Mouse (Mus musculus) liver, postnatal 0 days (tissue): ENCODE data around the gene Rpf2. TPM values are rescaled to one million over a fixed set of nuclear protein-coding genes. Genes with fewer than 3 reads are reported as not detected.

ENCODE experiments used
- ATAC-seq: fragments of 200-750 bp; cut with Nextera tagmentation; 2 replicates; pipeline ENCODE4 v1.8.0; 2017; ENCODE audit warnings: mild to moderate bottlenecking, moderate library complexity
- DNase-seq: peaks from one replicate; pipeline ENCODE4 v3.0.0-alpha.2; 2016
- H3K27ac ChIP-seq: fragments of 300-500 bp; sonication (generic); 2 replicates; pipeline ENCODE4 v1.5.1; 2014; ENCODE audit warnings: antibody characterized with exemption, moderate library complexity, mild to moderate bottlenecking, low read depth
- H3K27me3 ChIP-seq: fragments of 300-500 bp; sonication (generic); 2 replicates; pipeline ENCODE4 v1.6.1; 2014; ENCODE audit warnings: low read length, control low read depth, mixed read lengths; ENCODE audit not compliant: insufficient read depth
- H3K36me3 ChIP-seq: fragments of 300-500 bp; sonication (generic); replicated peaks from 2 replicates; pipeline ENCODE4 v1.6.1; 2014; ENCODE audit warnings: mild to moderate bottlenecking, control low read depth, low read length, moderate library complexity, mixed read lengths; ENCODE audit not compliant: insufficient read depth
- H3K4me1 ChIP-seq: fragments of 300-500 bp; sonication (generic); 2 replicates; pipeline ENCODE4 v1.6.1; 2014; ENCODE audit warnings: antibody characterized with exemption, mild to moderate bottlenecking, control low read depth; ENCODE audit not compliant: insufficient read depth
- H3K4me2 ChIP-seq: fragments of 300-500 bp; sonication (generic); 2 replicates; pipeline ENCODE4 v1.6.1; 2014; ENCODE audit warnings: low read depth, mild to moderate bottlenecking, low read length, moderate library complexity, mixed read lengths
- H3K4me3 ChIP-seq: fragments of 300-500 bp; sonication (generic); 2 replicates; pipeline ENCODE4 v1.5.1; 2014; ENCODE audit warnings: low read depth, low read length
- H3K9ac ChIP-seq: fragments of 300-500 bp; sonication (generic); replicated peaks from 2 replicates; pipeline ENCODE4 v1.6.1; 2014; ENCODE audit warnings: mild to moderate bottlenecking, moderate library complexity
- H3K9me3 ChIP-seq: fragments of 300-500 bp; sonication (generic); 2 replicates; pipeline ENCODE4 v1.6.1; 2016; ENCODE audit warnings: mild to moderate bottlenecking, control low read depth, low read length, mixed read lengths
- CTCF ChIP-seq: sonication (generic); IDR thresholded peaks from 2 replicates; pipeline ENCODE4 v1.5.1; 2016; ENCODE audit warnings: antibody characterized with exemption, low read depth
- EP300 ChIP-seq: IDR thresholded peaks from 2 replicates; pipeline ENCODE4 v1.6.1; 2016; ENCODE audit warnings: antibody characterized with exemption, low read depth, mild to moderate bottlenecking
- whole genome bisulfite sequencing: fragments of 180-500 bp; shearing (Covaris S2); extraction: QIAGEN DNeasy Blood & Tissue Kit; methylation state at CpG from one replicate; pipeline ENCODE4 v1.1.7; 2014; ENCODE audit not compliant: insufficient replicate concordance; 5-methylcytosine and 5-hydroxymethylcytosine counted together
- polyA plus RNA-seq: library from polyadenylated mRNA; unstranded; fragments of >200 nt; fragmentation: Nextera tagmentation; extraction: Ambion mirVana; gene quantifications from 2 replicates; pipeline ENCODE4 v1.2.1, GENCODE M21; 2015

The Rpf2 gene
- polyA plus RNA-seq, 1 experiment from 2014 or later = 24.1 TPM

- H3K9me3 ChIP-seq = no peaks in the 10 kb centered on the region
- no peaks in the 10 kb centered on the region for H3K4me1 ChIP-seq
- H3K9ac ChIP-seq = no peak overlapping the region
- no peak for DNase-seq
- WGBS = 92% methylated on average over 9 of the region's 9 CpGs
- H3K4me3 ChIP-seq = no peak overlapping the region
- ATAC-seq = no peak
- no peak overlapping the region for H3K27ac ChIP-seq
- H3K4me2 ChIP-seq = no peak overlapping the region
- TF ChIP-seq CTCF (no peak), EP300 (no peak)
- peaks cover 11% of the 10 kb centered on the region; the same call in 1 of the 2 replicates for H3K36me3 ChIP-seq
- H3K27me3 ChIP-seq = no peaks in the 10 kb centered on the region
These were observed 36.8 kb upstream of the Rpf2 start for GRCm38 (mm10) chr10:40283636-40284035.

- TF ChIP-seq CTCF = no peak
- no peak for TF ChIP-seq EP300
- H3K4me3 ChIP-seq = no peak overlapping the region
- no peaks in the 10 kb centered on the region for H3K9me3 ChIP-seq
- H3K27ac ChIP-seq = no peak overlapping the region
- no peaks in the 10 kb centered on the region for H3K27me3 ChIP-seq
- no peaks in the 10 kb centered on the region for H3K4me1 ChIP-seq
- no peak overlapping the region for H3K9ac ChIP-seq
- no peak for ATAC-seq
- H3K36me3 ChIP-seq = peaks cover 4% of the 10 kb centered on the region; the same call in 1 of the 2 replicates
- 90% methylated on average over 2 of the region's 2 CpGs for WGBS
- no peak overlapping the region for H3K4me2 ChIP-seq
- DNase-seq = no peak
These were observed 34.7 kb upstream of the Rpf2 start for GRCm38 (mm10) chr10:40281565-40281964.

DNA sequence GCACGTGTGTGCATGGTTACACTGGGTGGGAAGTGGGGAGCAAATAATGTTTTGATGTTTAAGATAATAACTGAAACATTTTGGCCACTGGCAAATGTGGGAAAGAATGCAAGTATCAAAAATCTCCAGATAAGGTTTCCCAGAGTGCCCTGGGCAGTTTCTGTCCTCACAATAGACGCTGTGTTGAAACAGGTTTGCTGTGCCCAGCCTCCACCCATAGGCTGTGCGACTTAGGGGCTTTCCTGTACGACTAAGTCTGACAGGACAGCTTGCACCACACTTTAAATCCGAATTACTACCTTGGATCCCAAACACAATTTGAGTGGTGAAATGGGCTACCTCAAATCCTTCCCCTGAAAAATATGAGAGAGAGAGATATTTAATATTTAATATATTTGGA lies 31.5 kb upstream of the Rpf2 start:
- H3K4me1 ChIP-seq = peaks cover 14% of the 10 kb centered on the region
- H3K9ac ChIP-seq = no peak overlapping the region
- ATAC-seq (no peak), DNase-seq (no peak)
- no peak overlapping the region for H3K4me3 ChIP-seq
- 54% methylated on average over 5 of the region's 5 CpGs for WGBS
- TF ChIP-seq EP300 (no peak), CTCF (no peak)
- H3K27ac ChIP-seq = no peak overlapping the region
- no peaks in the 10 kb centered on the region for H3K9me3 ChIP-seq
- no peaks in the 10 kb centered on the region for H3K36me3 ChIP-seq
- H3K4me2 ChIP-seq = no peak overlapping the region
- H3K27me3 ChIP-seq = no peaks in the 10 kb centered on the region

GRCm38 (mm10) chr10:40275991-40276390 lies 29.2 kb upstream of the Rpf2 start:
- Histone ChIP-seq H3K4me1 (peaks cover 14% of the 10 kb centered on the region), H3K36me3 (no peaks in the 10 kb centered on the region), H3K4me3 (no peak overlapping the region), H3K9me3 (no peaks in the 10 kb centered on the region), H3K4me2 (peak overlapping the region; percentile 22), H3K27me3 (no peaks in the 10 kb centered on the region), H3K27ac (peak overlapping the region; percentile 58), H3K9ac (peak overlapping the region; percentile 34; the same call in 1 of the 2 replicates)
- WGBS = 27% methylated on average over 7 of the region's 7 CpGs
- no peak for TF ChIP-seq EP300
- TF ChIP-seq CTCF = no peak
- ATAC-seq (peak; percentile 35), DNase-seq (peak; percentile 29)

DNA sequence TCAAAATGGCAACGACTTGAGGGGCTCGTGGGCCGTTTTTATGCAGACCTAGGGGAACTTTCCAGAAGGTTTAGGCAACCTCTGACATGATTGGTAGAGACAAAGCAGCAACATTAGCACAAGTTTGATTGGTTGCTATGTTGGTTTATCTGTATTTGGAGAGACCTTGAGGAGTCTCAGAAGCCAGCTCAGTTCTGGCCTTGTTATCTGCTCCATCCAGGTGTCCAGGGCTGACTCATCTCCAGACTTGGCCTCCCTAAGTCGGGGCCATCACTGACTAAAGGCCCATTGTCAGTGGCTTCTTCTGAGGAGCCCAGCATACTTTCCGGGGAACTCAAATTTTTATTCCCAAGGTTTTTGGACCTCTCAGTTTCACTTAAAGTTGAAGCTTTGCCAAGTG lies 27.1 kb upstream of the Rpf2 start:
- H3K9ac ChIP-seq = no peak overlapping the region
- WGBS = 57% methylated on average over 5 of the region's 5 CpGs
- no peaks in the 10 kb centered on the region for H3K36me3 ChIP-seq
- DNase-seq = peak; percentile 46
- H3K4me1 ChIP-seq = peaks cover 14% of the 10 kb centered on the region
- TF ChIP-seq CTCF (no peak), EP300 (peak; percentile 91)
- no peaks in the 10 kb centered on the region for H3K27me3 ChIP-seq
- no peak overlapping the region for H3K4me3 ChIP-seq
- H3K4me2 ChIP-seq = peak overlapping the region; percentile 39
- peak; percentile 97 for ATAC-seq
- H3K9me3 ChIP-seq = no peaks in the 10 kb centered on the region
- peak overlapping the region; percentile 53; the same call in 1 of the 2 replicates for H3K27ac ChIP-seq

- Histone ChIP-seq H3K27me3 (no peaks in the 10 kb centered on the region), H3K4me3 (no peak overlapping the region), H3K9ac (no peak overlapping the region), H3K4me2 (no peak overlapping the region), H3K27ac (no peak overlapping the region), H3K36me3 (no peaks in the 10 kb centered on the region), H3K9me3 (no peaks in the 10 kb centered on the region), H3K4me1 (peaks cover 13% of the 10 kb centered on the region)
- DNase-seq (no peak), ATAC-seq (no peak)
- 81% methylated on average over 3 of the region's 3 CpGs for WGBS
- TF ChIP-seq EP300 = no peak
- no peak for TF ChIP-seq CTCF
These were observed 24.4 kb upstream of the Rpf2 start for GRCm38 (mm10) chr10:40271216-40271615.

GRCm38 (mm10) chr10:40264920-40265319 lies 18.1 kb upstream of the Rpf2 start:
- peaks cover 2% of the 10 kb centered on the region; the same call in 1 of the 2 replicates for H3K9me3 ChIP-seq
- H3K4me1 ChIP-seq = no peaks in the 10 kb centered on the region
- H3K27ac ChIP-seq = no peak overlapping the region
- no peak overlapping the region for H3K4me3 ChIP-seq
- H3K27me3 ChIP-seq = no peaks in the 10 kb centered on the region
- no peak overlapping the region for H3K4me2 ChIP-seq
- no peaks in the 10 kb centered on the region for H3K36me3 ChIP-seq
- DNase-seq (no peak), ATAC-seq (no peak)
- no peak overlapping the region for H3K9ac ChIP-seq
- 81% methylated on average over 3 of the region's 3 CpGs for WGBS
- TF ChIP-seq CTCF = peak; percentile 28; the same call in 1 of the 2 replicates
- TF ChIP-seq EP300 = no peak
